Mouse (Mus musculus): Measurements from ENCODE around the gene Cyp8b1. TPM values are rescaled to one million over a fixed set of nuclear protein-coding genes. Genes with fewer than 3 reads are reported as not detected.
A peak's percentile ranks its signal among the peaks of the same experiment; 100 is the strongest.

Gene Cyp8b1
- polyA plus RNA-seq, 1 experiment from 2014 or later, result 0.40 TPM

DNA sequence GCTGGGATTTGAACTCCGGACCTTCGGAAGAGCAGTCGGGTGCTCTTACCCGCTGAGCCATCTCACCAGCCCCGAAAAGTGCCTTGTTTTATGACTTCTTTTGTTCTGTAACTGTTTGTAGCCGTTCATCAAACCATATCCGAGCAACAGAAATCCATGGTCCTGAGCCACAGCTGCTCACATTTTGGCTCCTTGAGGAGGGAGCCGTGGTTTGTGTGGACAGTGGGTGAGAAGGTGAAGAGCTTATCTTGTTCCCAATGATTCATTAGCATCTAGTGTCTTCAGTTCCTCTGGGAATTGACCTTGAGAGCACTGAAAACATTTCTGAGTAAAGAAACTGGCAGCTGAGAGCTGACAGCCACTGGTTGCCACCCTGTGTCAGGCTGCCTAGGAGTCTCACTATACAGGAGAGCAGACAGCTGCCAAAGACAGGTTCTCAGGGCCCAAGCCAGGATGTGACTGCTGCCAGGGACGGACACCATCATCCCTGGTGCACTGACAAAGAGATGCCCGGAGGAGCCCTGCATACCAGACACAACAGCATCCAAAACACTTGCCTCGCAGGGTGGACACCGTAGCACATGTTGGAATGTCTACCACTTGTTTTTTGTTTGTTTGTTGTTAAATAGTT lies 23.9 kb downstream of the Cyp8b1 start:
- DNase-seq (ENCODE audit: low spot score), result no peak

DNA sequence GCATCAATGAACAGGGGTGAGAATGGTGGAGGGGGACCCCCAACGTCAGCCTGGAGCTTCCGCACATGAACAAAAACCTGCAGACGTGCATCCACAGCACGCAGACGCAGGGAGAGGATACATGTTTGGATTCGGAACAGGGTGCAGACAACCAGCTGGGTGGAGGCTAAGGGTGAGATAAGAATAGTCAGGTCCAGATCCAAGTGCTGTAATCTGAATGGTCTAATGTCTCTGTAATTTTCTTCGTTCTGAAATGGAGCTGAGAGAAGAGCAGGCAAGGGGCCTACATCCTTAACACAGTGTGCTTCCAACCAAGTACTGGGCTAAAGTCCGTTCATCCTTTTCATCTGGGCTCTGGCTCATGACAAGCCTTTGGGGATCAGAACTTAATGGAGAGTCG lies 24.8 kb downstream of the Cyp8b1 start:
- no peak for DNase-seq (ENCODE audit: low spot score)

DNA sequence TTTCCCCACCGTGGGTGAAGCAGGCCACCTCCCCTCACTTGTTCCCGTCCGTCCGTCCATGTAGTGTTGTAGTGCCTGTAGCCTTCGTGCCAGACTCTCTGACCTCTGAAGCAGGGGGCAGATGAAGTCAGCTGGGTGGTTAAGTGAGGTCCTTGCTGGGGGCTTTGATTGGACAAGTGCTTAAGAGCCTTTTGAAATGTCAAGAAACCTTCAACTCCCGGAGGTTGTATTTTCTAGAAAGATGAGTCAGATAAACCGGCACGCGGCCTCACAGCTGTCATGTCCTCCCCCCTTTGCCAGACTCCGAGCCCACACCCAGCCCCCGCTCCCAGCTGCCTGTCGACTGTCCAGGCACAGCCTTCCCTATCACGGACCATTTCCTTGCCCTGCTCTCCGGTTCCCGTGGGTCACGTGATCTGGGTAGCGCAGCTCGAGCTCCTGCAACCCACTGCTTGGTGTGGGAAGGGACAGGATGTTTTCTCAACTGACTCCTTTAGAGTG lies 25.6 kb downstream of the Cyp8b1 start:
- DNase-seq (ENCODE audit: low spot score), result peak; percentile 46

- DNase-seq (ENCODE audit: low spot score), result peak; percentile 30
Observed at GRCm38 (mm10) chr9:121889927-121890440, 26.1 kb downstream of the Cyp8b1 start.

DNA sequence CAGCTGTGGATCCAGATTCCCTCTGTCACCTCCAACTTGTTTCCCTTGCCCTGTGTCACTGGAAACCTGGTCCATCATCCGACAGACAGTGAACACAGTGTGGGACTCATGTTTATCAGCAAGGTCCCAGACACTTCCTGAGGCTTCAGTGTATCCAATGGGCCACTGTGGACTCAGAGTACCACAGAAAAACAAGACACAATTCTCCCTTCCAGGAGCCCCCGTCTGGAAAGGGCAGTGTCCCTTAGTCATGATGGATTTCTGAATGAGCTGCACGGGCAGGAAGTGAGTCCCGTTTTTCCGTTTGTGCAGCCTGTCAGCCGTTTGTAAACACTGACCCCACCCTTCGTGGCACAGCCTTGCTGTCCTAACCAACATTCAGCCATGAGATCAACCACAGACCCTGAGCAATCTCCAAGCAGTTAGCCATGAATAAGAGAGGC lies 34.1 kb downstream of the Cyp8b1 start:
- no peak for DNase-seq (ENCODE audit: low spot score)

DNA sequence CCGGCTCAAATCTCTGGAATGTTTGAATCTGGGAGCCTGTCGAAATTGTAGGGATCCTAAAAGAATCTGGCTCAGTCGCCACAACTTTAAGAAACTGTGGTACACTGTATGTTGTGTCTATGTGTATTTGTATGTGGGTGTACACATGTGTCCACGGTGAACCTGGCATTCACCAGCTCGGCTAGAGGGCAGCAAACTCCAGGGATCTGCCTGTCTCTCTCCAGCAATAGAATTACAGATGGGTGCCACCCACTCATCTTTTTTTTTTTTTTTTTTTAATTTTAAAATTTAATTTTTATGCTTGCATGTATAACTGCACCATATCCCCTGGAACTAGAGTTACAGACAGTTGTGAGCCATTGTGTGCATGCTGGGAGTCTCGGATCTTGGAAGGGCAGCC lies 34.8 kb downstream of the Cyp8b1 start:
- no peak for DNase-seq (ENCODE audit: low spot score)

GRCm38 (mm10) chr9:121880840-121881239 lies 35.3 kb downstream of the Cyp8b1 start:
- DNase-seq (ENCODE audit: low spot score), result peak; percentile 82

GRCm38 (mm10) chr9:121877052-121877740 lies 38.9 kb downstream of the Cyp8b1 start:
- peak; percentile 13 for DNase-seq (ENCODE audit: low spot score)

DNA sequence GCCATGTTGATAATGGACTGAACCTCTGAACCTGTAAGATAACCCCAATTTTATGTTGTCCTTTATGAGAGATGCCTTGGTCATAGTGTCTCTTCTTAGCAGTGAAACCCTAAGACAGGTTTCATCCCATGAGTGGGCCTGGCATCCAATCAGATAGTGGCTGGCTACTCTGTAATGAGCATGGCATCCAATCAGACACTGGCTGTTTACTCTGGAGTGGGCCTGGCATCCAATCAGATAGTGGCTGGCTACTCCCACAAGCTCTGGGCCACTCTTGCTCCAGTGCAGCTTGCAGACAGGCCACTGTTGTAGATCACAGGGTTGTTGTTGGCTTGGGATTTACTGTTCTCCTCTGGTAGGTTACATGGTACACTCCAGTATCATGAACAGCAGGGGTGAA lies 42.5 kb downstream of the Cyp8b1 start:
- DNase-seq (ENCODE audit: low spot score), result no peak

- no peak for DNase-seq (ENCODE audit: low spot score)
Observed at GRCm38 (mm10) chr9:121872062-121872683, 43.9 kb downstream of the Cyp8b1 start.

- DNase-seq (ENCODE audit: low spot score), result no peak
Observed at GRCm38 (mm10) chr9:121869973-121870515, 46.1 kb downstream of the Cyp8b1 start.

GRCm38 (mm10) chr9:121869432-121869831 lies 46.7 kb downstream of the Cyp8b1 start:
- DNase-seq (ENCODE audit: low spot score), result no peak

DNA sequence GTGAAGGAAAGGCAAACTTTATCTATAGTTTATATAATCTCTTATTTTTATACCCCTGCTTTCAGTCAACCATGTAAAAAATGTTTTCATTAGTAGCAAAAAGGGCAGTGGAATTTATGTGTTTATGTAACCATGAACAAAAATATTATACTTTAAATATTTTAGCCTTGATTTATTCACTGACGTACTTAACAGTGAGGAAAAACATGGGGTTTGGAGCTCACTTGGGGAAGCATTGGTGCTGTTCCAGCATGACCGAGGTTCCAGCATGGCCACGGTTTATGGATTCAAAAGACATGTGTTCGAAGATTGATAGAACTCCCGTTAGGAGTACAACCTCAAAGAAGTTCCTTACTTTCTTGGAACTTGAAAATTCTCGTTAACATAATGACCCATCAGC lies 47.9 kb downstream of the Cyp8b1 start:
- no peak for DNase-seq (ENCODE audit: low spot score)

GRCm38 (mm10) chr9:121867632-121868031 lies 48.5 kb downstream of the Cyp8b1 start:
- no peak for DNase-seq (ENCODE audit: low spot score)

- no peak for DNase-seq (ENCODE audit: low spot score)
Observed at GRCm38 (mm10) chr9:121865425-121866008, 50.6 kb downstream of the Cyp8b1 start.

DNA sequence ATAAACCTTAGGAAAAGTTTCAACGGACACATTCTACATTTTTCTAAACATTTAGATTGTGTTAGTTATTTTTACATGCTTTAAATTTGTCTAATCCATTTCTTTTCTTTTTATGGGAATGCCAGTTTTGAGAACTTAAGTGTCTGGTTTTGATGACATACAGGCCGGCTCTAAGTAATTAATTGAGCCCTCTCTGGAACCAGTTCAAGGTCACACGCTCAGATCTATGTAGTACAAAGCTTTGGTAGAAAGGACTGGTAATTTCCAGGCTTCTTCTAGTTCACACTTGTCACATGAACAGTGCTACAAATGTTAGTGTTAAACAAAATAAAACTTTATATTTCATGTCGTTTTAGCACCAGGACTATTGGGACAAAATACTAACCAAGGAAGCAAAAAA lies 51.3 kb downstream of the Cyp8b1 start:
- no peak for DNase-seq (ENCODE audit: low spot score)

Other genes with a start within 250 kb of the Cyp8b1 start
- 18.8 and 21.5 TPM in 2 replicates for gene Sec22c, start 210.8 kb downstream of the Cyp8b1 start, polyA plus RNA-seq (2015; fragmentation: Nextera tagmentation; extraction: Ambion mirVana)
- gene Ss18l2, start 206.0 kb downstream of the Cyp8b1 start, polyA plus RNA-seq (2015; fragmentation: Nextera tagmentation; extraction: Ambion mirVana), result 127 and 128 TPM in 2 replicates
- 71.0 and 83.5 TPM in 2 replicates for gene Nktr, start 197.1 kb downstream of the Cyp8b1 start, polyA plus RNA-seq (2015; fragmentation: Nextera tagmentation; extraction: Ambion mirVana)
- gene Zfp651, start 157.0 kb downstream of the Cyp8b1 start, polyA plus RNA-seq (2015; fragmentation: Nextera tagmentation; extraction: Ambion mirVana), result 1.9 and 2.4 TPM in 2 replicates
- gene Klhl40, start 138.7 kb downstream of the Cyp8b1 start, polyA plus RNA-seq (2015; fragmentation: Nextera tagmentation; extraction: Ambion mirVana), result 0.34 and 0.40 TPM in 2 replicates
- 0.40 and 0.51 TPM in 2 replicates for gene Hhatl, start 123.8 kb downstream of the Cyp8b1 start, polyA plus RNA-seq (2015; fragmentation: Nextera tagmentation; extraction: Ambion mirVana)
- gene Ccdc13, start 76.8 kb downstream of the Cyp8b1 start, polyA plus RNA-seq (2015; fragmentation: Nextera tagmentation; extraction: Ambion mirVana), result 0.24 and 0.29 TPM in 2 replicates
- gene Higd1a, start 57.9 kb downstream of the Cyp8b1 start, polyA plus RNA-seq (2015; fragmentation: Nextera tagmentation; extraction: Ambion mirVana), result 142 and 156 TPM in 2 replicates
- gene Ackr2, start 17.9 kb downstream of the Cyp8b1 start, polyA plus RNA-seq (2015; fragmentation: Nextera tagmentation; extraction: Ambion mirVana), result 0.26 and 0.31 TPM in 2 replicates
- gene Fam198a, start 34.7 kb upstream of the Cyp8b1 start, polyA plus RNA-seq (2015; fragmentation: Nextera tagmentation; extraction: Ambion mirVana), result 0.31 and 0.57 TPM in 2 replicates
- 5.8 and 6.2 TPM in 2 replicates for gene Pomgnt2, start 80.8 kb upstream of the Cyp8b1 start, polyA plus RNA-seq (2015; fragmentation: Nextera tagmentation; extraction: Ambion mirVana)
- gene Snrk, start 201.0 kb upstream of the Cyp8b1 start, polyA plus RNA-seq (2015; fragmentation: Nextera tagmentation; extraction: Ambion mirVana), result 38.5 and 42.3 TPM in 2 replicates